Mouse (Mus musculus): ENCODE measurements at regions not wholly inside any gene's neighbourhood (a gene's known extent, or its start where the extent isn't known, plus 50 kb on each side); places are given as distances from the start of the nearest gene placed in this dataset.

DNA sequence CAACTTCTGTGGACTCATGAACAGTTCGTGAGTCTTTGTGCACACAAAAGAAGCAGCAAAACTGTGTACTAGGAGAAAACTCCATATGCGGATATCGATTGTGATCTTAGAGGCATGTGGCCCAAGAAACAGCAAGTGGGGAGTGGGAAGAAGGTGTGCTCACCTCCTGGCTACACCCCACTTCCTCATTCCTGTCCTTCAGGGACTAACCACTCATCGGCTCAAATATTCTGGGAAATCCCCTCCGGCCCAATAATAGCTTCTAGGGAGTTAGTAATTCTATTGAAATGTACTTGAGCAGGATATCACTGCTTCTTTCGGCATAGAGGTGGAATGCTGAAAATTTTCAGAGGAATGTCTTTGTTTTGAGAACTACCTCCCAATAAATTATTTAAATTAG lies 539.5 kb downstream of the Nfib start:
- H3K4me1 ChIP-seq (ENCODE audit: control insufficient read depth in 1 of 2, insufficient read depth in 2 of 2, low read length in 2 of 2) = no peaks in the 10 kb centered on the region
- DNase-seq (ENCODE audit: low read depth, low spot score) = no peak
- H3K27ac ChIP-seq (ENCODE audit: control insufficient read depth, low read depth, low read length) = no peak overlapping the region
- TF ChIP-seq GATA1 (IDR thresholded peaks at IDR 0.05; ENCODE audit: low read depth, low read length) (no peak), MYC (IDR thresholded peaks at IDR 0.05; ENCODE audit: low read depth, low read length) (no peak), TCF12 (IDR thresholded peaks at IDR 0.05; ENCODE audit: low read depth, low read length) (no peak), UBTF (IDR thresholded peaks at IDR 0.05; ENCODE audit: borderline replicate concordance, insufficient read depth, low read depth, low read length) (no peak), SMC3 (IDR thresholded peaks at IDR 0.05; ENCODE audit: low read depth, low read length) (no peak), GABPA (IDR thresholded peaks at IDR 0.05; ENCODE audit: low read depth, low read length) (no peak), ZC3H11A (IDR thresholded peaks at IDR 0.05; ENCODE audit: low read depth, low read length) (no peak)
- H3K36me3 ChIP-seq (ENCODE audit: control insufficient read depth in 1 of 2, insufficient read depth in 2 of 2, low read length in 2 of 2) = no peaks in the 10 kb centered on the region
- no peak overlapping the region for H3K9ac ChIP-seq (ENCODE audit: control insufficient read depth, low read depth, low read length, poor library complexity, severe bottlenecking)
- no peak overlapping the region for H3K4me3 ChIP-seq (ENCODE audit: control insufficient read depth in 1 of 2, insufficient read depth in 1 of 2, low read depth in 2 of 2, low read length in 2 of 2)
- H3K9me3 ChIP-seq (replicated peaks; ENCODE audit: insufficient read depth, low read length) = no peaks in the 10 kb centered on the region
- H3K27me3 ChIP-seq (ENCODE audit: control insufficient read depth in 1 of 2, insufficient read depth in 2 of 2, low read length in 2 of 2) = no peaks in the 10 kb centered on the region
- H3K79me2 ChIP-seq (ENCODE audit: control insufficient read depth, insufficient read depth, low read length, poor library complexity) = no peaks in the 10 kb centered on the region

DNA sequence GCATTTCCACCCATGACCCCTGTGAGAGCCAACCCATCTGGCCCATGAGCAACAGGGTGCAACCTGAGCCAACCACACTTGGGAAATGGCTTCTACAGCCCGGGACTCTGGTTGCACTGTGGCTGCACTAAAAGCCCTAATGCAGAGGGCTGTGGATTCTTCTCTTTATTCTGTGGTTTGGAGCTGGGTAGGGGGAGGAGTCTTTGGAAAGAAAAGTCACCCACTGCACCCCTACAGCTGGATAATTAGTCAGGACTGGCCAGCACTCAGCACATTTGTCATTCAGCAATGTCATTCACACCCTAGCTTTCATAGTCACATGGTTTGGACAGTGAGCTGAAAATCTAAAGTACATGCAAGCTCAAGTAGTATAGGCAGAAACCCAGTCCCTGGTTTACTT lies 541.5 kb downstream of the Nfib start:
- TF ChIP-seq POLR2AphosphoS2 (IDR thresholded peaks at IDR 0.05; ENCODE audit: low read length) (no peak), HCFC1 (IDR thresholded peaks at IDR 0.05; ENCODE audit: low read depth, low read length) (no peak), TBP (IDR thresholded peaks at IDR 0.05; ENCODE audit: low read depth, low read length) (no peak), MEF2A (IDR thresholded peaks at IDR 0.05; ENCODE audit: extremely low read depth, insufficient replicate concordance, low read depth, low read length, poor library complexity, severe bottlenecking) (no peak), RAD21 (IDR thresholded peaks at IDR 0.05; ENCODE audit: low read depth, low read length) (no peak)
- Histone ChIP-seq H3K4me3 (ENCODE audit: control insufficient read depth in 1 of 2, insufficient read depth in 1 of 2, low read depth in 2 of 2, low read length in 2 of 2) (no peak overlapping the region), H3K27ac (ENCODE audit: control insufficient read depth, low read depth, low read length) (no peak overlapping the region), H3K79me2 (ENCODE audit: control insufficient read depth, insufficient read depth, low read length, poor library complexity) (no peaks in the 10 kb centered on the region), H3K27me3 (ENCODE audit: control insufficient read depth in 1 of 2, insufficient read depth in 2 of 2, low read length in 2 of 2) (no peaks in the 10 kb centered on the region), H3K9me3 (replicated peaks; ENCODE audit: insufficient read depth, low read length) (no peaks in the 10 kb centered on the region), H3K4me1 (ENCODE audit: control insufficient read depth in 1 of 2, insufficient read depth in 2 of 2, low read length in 2 of 2) (no peaks in the 10 kb centered on the region), H3K36me3 (ENCODE audit: control insufficient read depth in 1 of 2, insufficient read depth in 2 of 2, low read length in 2 of 2) (no peaks in the 10 kb centered on the region), H3K9ac (ENCODE audit: control insufficient read depth, low read depth, low read length, poor library complexity, severe bottlenecking) (no peak overlapping the region)
- no peak for DNase-seq (ENCODE audit: low read depth, low spot score)

GRCm38 (mm10) chr4:82161818-82162217 lies 543.7 kb downstream of the Nfib start:
- no peaks in the 10 kb centered on the region for H3K27me3 ChIP-seq (ENCODE audit: control insufficient read depth in 1 of 2, insufficient read depth in 2 of 2, low read length in 2 of 2)
- H3K9me3 ChIP-seq (replicated peaks; ENCODE audit: insufficient read depth, low read length) = no peaks in the 10 kb centered on the region
- H3K36me3 ChIP-seq (ENCODE audit: control insufficient read depth in 1 of 2, insufficient read depth in 2 of 2, low read length in 2 of 2) = no peaks in the 10 kb centered on the region
- H3K79me2 ChIP-seq (ENCODE audit: control insufficient read depth, insufficient read depth, low read length, poor library complexity) = no peaks in the 10 kb centered on the region
- no peak overlapping the region for H3K4me3 ChIP-seq (ENCODE audit: control insufficient read depth in 1 of 2, insufficient read depth in 1 of 2, low read depth in 2 of 2, low read length in 2 of 2)
- no peak overlapping the region for H3K9ac ChIP-seq (ENCODE audit: control insufficient read depth, low read depth, low read length, poor library complexity, severe bottlenecking)
- H3K27ac ChIP-seq (ENCODE audit: control insufficient read depth, low read depth, low read length) = no peak overlapping the region
- no peaks in the 10 kb centered on the region for H3K4me1 ChIP-seq (ENCODE audit: control insufficient read depth in 1 of 2, insufficient read depth in 2 of 2, low read length in 2 of 2)
- no peak for DNase-seq (ENCODE audit: low read depth, low spot score)
- no peak for TF ChIP-seq GABPA (IDR thresholded peaks at IDR 0.05; ENCODE audit: low read depth, low read length)
- no peak for TF ChIP-seq NRF1 (IDR thresholded peaks at IDR 0.05; ENCODE audit: insufficient read depth, low read depth, low read length, poor library complexity, severe bottlenecking)
- TF ChIP-seq ELF1 (IDR thresholded peaks at IDR 0.05; ENCODE audit: low read depth, low read length) = no peak
- no peak for TF ChIP-seq MYB (IDR thresholded peaks at IDR 0.05; ENCODE audit: low read depth, low read length)
- no peak for TF ChIP-seq TBP (IDR thresholded peaks at IDR 0.05; ENCODE audit: low read depth, low read length)
- TF ChIP-seq CHD2 (IDR thresholded peaks at IDR 0.05; ENCODE audit: low read length) = no peak
- TF ChIP-seq ZNF384 (IDR thresholded peaks at IDR 0.05; ENCODE audit: low read depth, low read length) = no peak
- no peak for TF ChIP-seq SIN3A (IDR thresholded peaks at IDR 0.05; ENCODE audit: low read length)
- TF ChIP-seq ZMIZ1 (IDR thresholded peaks at IDR 0.05; ENCODE audit: low read depth, low read length) = no peak
- TF ChIP-seq EP300 (IDR thresholded peaks at IDR 0.05; ENCODE audit: low read depth in 1 of 2, low read length in 2 of 2) = no peak
- TF ChIP-seq ZC3H11A (IDR thresholded peaks at IDR 0.05; ENCODE audit: low read depth, low read length) = no peak
- TF ChIP-seq SMC3 (IDR thresholded peaks at IDR 0.05; ENCODE audit: low read depth, low read length) = no peak
- TF ChIP-seq KAT2A (conservative IDR thresholded peaks at IDR 0.05; ENCODE audit: low read depth, low read length) = no peak
- no peak for TF ChIP-seq CTCF (IDR thresholded peaks at IDR 0.05 in 2 of 3, conservative IDR thresholded peaks at IDR 0.05 in 1 of 3; ENCODE audit: control insufficient read depth in 1 of 3, insufficient read depth in 1 of 3, low read depth in 2 of 3, low read length in 3 of 3, poor library complexity in 1 of 3, severe bottlenecking in 1 of 3)
- TF ChIP-seq HCFC1 (IDR thresholded peaks at IDR 0.05; ENCODE audit: low read depth, low read length) = no peak
- TF ChIP-seq MYC (IDR thresholded peaks at IDR 0.05; ENCODE audit: low read depth, low read length) = no peak
- no peak for TF ChIP-seq CHD1 (IDR thresholded peaks at IDR 0.05; ENCODE audit: low read depth, low read length)
- no peak for TF ChIP-seq USF2 (IDR thresholded peaks at IDR 0.05; ENCODE audit: borderline replicate concordance in 1 of 2, insufficient read depth in 1 of 2, low read depth in 1 of 2, low read length in 2 of 2)

Measured in MEL (cell line).